In genomic region chr2:119172862-119173576, GRCm38 (mm10) we compare ENCODE assay signal across 9 mouse cellular contexts. TPM values are rescaled to one million over a fixed set of nuclear protein-coding genes. Genes with fewer than 3 reads are reported as not detected.
DNase-seq lines count a peak whose midpoint lies in the region; ATAC-seq and TF ChIP-seq lines count a peak whose summit lies in the region.
"Had no signal": no experiment of that assay in that cellular context is flagged by ENCODE, and none has a peak within 500 bp of the region (broad histone marks: within the 10 kb centered on the region; RNA-seq: fewer than 3 reads in every experiment).

No protein-coding gene starts in this region.

- ATAC-seq in megakaryocyte progenitor cell, adult 5-6 weeks (replicated peaks; ENCODE audit: poor library complexity): peak; percentile 60
- ATAC-seq in stomach, postnatal 0 days (ENCODE audit: low FRiP score, low TSS enrichment): no peak; the same call in 1 of the 2 replicates

- no peak overlapping the region for H3K4me2 ChIP-seq in stomach, postnatal 0 days (replicated peaks; ENCODE audit: low read depth)

- no peak overlapping the region for H3K4me3 ChIP-seq in embryonic fibroblast, embryonic 13.5 days (ENCODE audit: insufficient read depth, low read length)
- no peak overlapping the region for H3K4me3 ChIP-seq in stomach, postnatal 0 days (ENCODE audit: low read depth, low read length)
- H3K4me3 ChIP-seq: left cerebral cortex, adult 2 months had no signal

- peaks cover 13% of the 10 kb centered on the region for H3K4me1 ChIP-seq in embryonic fibroblast, embryonic 13.5 days (ENCODE audit: control insufficient read depth, insufficient read depth, low read length)
- H3K4me1 ChIP-seq in stomach, postnatal 0 days (replicated peaks; ENCODE audit: control insufficient read depth, insufficient read depth): 0 out of 2 replicates have a peak, but pooled peaks cover 2% of the 10 kb centered on the region

- peaks cover 3% of the 10 kb centered on the region; the same call in 1 of the 2 replicates for H3K36me3 ChIP-seq in stomach, postnatal 0 days (ENCODE audit: control insufficient read depth, insufficient read depth, low read length)

- peak; percentile 66 for DNase-seq in urinary bladder, postnatal 14 days (ENCODE audit: low spot score)
- no peak for DNase-seq in urinary bladder, postnatal 10 days (ENCODE audit: low spot score)
- peak; percentile 87 to 90 for DNase-seq in heart, postnatal 10 days
- peak; percentile 85 for DNase-seq in kidney, postnatal 25 days
- DNase-seq in stomach, postnatal 0 days (ENCODE audit: low spot score): peak; percentile 50
- no peak for DNase-seq in right cerebral cortex, adult 18-20 months

- no peaks in the 10 kb centered on the region for H3K27me3 ChIP-seq in stomach, postnatal 0 days (ENCODE audit: control insufficient read depth, insufficient read depth, low read length)

- TF ChIP-seq CTCF in embryonic fibroblast, embryonic 13.5 days (IDR thresholded peaks at IDR 0.05; ENCODE audit: borderline replicate concordance, insufficient read depth, low read length): no peak
- TF ChIP-seq CTCF in stomach, postnatal 0 days (IDR thresholded peaks at IDR 0.05; ENCODE audit: low read depth): no peak

- no peak for TF ChIP-seq POLR2A in embryonic fibroblast, embryonic 13.5 days (IDR thresholded peaks at IDR 0.05; ENCODE audit: low read depth, low read length)

- intact Hi-C loops in heart, postnatal 10 days (cut with DNase I): no loop called here

- H3K9ac ChIP-seq in stomach, postnatal 0 days (ENCODE audit: low read length): no peak overlapping the region; the same call in 1 of the 2 replicates

- no peak for TF ChIP-seq EP300 in stomach, postnatal 0 days (optimal IDR thresholded peaks at IDR 0.05)

- WGBS in stomach, postnatal 0 days: 26% methylated on average over 13 of the region's 13 CpGs

- peak overlapping the region; percentile 24; the same call in 1 of the 2 replicates for H3K27ac ChIP-seq in embryonic fibroblast, embryonic 13.5 days (ENCODE audit: insufficient read depth, low read length)
- peak overlapping the region; percentile 61 for H3K27ac ChIP-seq in stomach, postnatal 0 days (replicated peaks)
- H3K27ac ChIP-seq: left cerebral cortex, adult 2 months had no signal

- H3K9me3 ChIP-seq in stomach, postnatal 0 days (ENCODE audit: control insufficient read depth, low read length): no peaks in the 10 kb centered on the region

RNA-seq across cellular contexts. Expression of gene Gm14137, which starts 1.3 kb away (rescaled TPM):
- polyA plus RNA-seq in embryonic fibroblast, embryonic 13.5 days (2011; ENCODE audit: insufficient read length, low read depth, missing spikeins): 0.32 TPM in 1 of 2 replicates, not detected in the other
- not detected for total RNA-seq in heart, postnatal 10 days (2021)
- not detected in 2 replicates for total RNA-seq in megakaryocyte progenitor cell, adult 5-6 weeks (2015)
- total RNA-seq in megakaryocyte progenitor cell, adult 5-6 weeks (2017): not detected in 2 replicates
- polyA plus RNA-seq in stomach, postnatal 0 days (2015; fragmentation: Nextera tagmentation; extraction: Ambion mirVana): 4.3 and 4.9 TPM in 2 replicates
- total RNA-seq: left cerebral cortex, adult 2 months had no signal

RNA-seq across cellular contexts. Expression of gene Gchfr, which starts 5.4 kb away (rescaled TPM):
- 1.9 and 3.7 TPM in 2 replicates for polyA plus RNA-seq in embryonic fibroblast, embryonic 13.5 days (2011; ENCODE audit: insufficient read length, low read depth, missing spikeins)
- total RNA-seq in heart, postnatal 10 days (2021): 1 to 10 TPM; 1.3 to 2.9 TPM
- total RNA-seq in megakaryocyte progenitor cell, adult 5-6 weeks (2015): 0.42 and 4.3 TPM in 2 replicates
- total RNA-seq in megakaryocyte progenitor cell, adult 5-6 weeks (2017): not detected in 2 replicates
- polyA plus RNA-seq in stomach, postnatal 0 days (2015; fragmentation: Nextera tagmentation; extraction: Ambion mirVana): 1.3 and 1.5 TPM in 2 replicates
- total RNA-seq: left cerebral cortex, adult 2 months had no signal

RNA-seq across cellular contexts. Expression of gene Rmdn3, which starts 16.2 kb away (rescaled TPM):
- 15.8 and 18.9 TPM in 2 replicates for polyA plus RNA-seq in embryonic fibroblast, embryonic 13.5 days (2011; ENCODE audit: insufficient read length, low read depth, missing spikeins)
- total RNA-seq in heart, postnatal 10 days (2021): 10 to 100 TPM; 18.8 to 19.2 TPM
- 19.5 and 21.0 TPM in 2 replicates for total RNA-seq in megakaryocyte progenitor cell, adult 5-6 weeks (2015)
- 39.8 and 44.2 TPM in 2 replicates for total RNA-seq in megakaryocyte progenitor cell, adult 5-6 weeks (2017)
- polyA plus RNA-seq in stomach, postnatal 0 days (2015; fragmentation: Nextera tagmentation; extraction: Ambion mirVana): 40.1 and 40.5 TPM in 2 replicates

RNA-seq across cellular contexts. Expression of gene Zfyve19, which starts 35.4 kb away (rescaled TPM):
- 15.2 and 22.5 TPM in 2 replicates for polyA plus RNA-seq in embryonic fibroblast, embryonic 13.5 days (2011; ENCODE audit: insufficient read length, low read depth, missing spikeins)
- 10 to 100 TPM; 21.6 TPM for total RNA-seq in heart, postnatal 10 days (2021)
- 29.4 and 38.4 TPM in 2 replicates for total RNA-seq in megakaryocyte progenitor cell, adult 5-6 weeks (2015)
- total RNA-seq in megakaryocyte progenitor cell, adult 5-6 weeks (2017): 59.2 and 79.1 TPM in 2 replicates
- polyA plus RNA-seq in stomach, postnatal 0 days (2015; fragmentation: Nextera tagmentation; extraction: Ambion mirVana): 28.5 and 30.9 TPM in 2 replicates

RNA-seq across cellular contexts. Expression of gene Dnajc17, which starts 35.6 kb away (rescaled TPM):
- 8.1 and 9.6 TPM in 2 replicates for polyA plus RNA-seq in embryonic fibroblast, embryonic 13.5 days (2011; ENCODE audit: insufficient read length, low read depth, missing spikeins)
- 10 to 100 TPM; 12.0 to 13.3 TPM for total RNA-seq in heart, postnatal 10 days (2021)
- total RNA-seq in megakaryocyte progenitor cell, adult 5-6 weeks (2015): 32.6 and 34.6 TPM in 2 replicates
- 86.0 and 87.8 TPM in 2 replicates for total RNA-seq in megakaryocyte progenitor cell, adult 5-6 weeks (2017)
- polyA plus RNA-seq in stomach, postnatal 0 days (2015; fragmentation: Nextera tagmentation; extraction: Ambion mirVana): 11.7 and 12.5 TPM in 2 replicates

Comparison
In these comparisons a context has a peak if more than half of its experiments do, and no peak if none do; other contexts are left out.
1. DNase-seq: peak in urinary bladder, postnatal 14 days (single experiment), heart, postnatal 10 days (2 of 2), kidney, postnatal 25 days (2 of 2) and stomach, postnatal 0 days (single experiment); none in urinary bladder, postnatal 10 days (single experiment) and right cerebral cortex, adult 18-20 months (single experiment).